Mouse (Mus musculus): ENCODE measurements around the gene Fbxw9. TPM values are rescaled to one million over a fixed set of nuclear protein-coding genes. Genes with fewer than 3 reads are reported as not detected.
"Not testable (repeated sequence)": the region's sequence is repeated elsewhere in the genome, so short reads cannot be mapped to it uniquely, and the experiment has no call there.

The Fbxw9 gene
- polyA plus RNA-seq, 1 experiment from 2014 or later = 50.8 TPM

- H3K4me3 ChIP-seq = no peak overlapping the region
- H3K27me3 ChIP-seq = no peaks in the 10 kb centered on the region
- H3K27ac ChIP-seq (replicated peaks) = no peak overlapping the region
- H3K4me1 ChIP-seq (replicated peaks) = peaks cover 35% of the 10 kb centered on the region
- no peaks in the 10 kb centered on the region for H3K9me3 ChIP-seq
- peaks cover 51% of the 10 kb centered on the region for H3K36me3 ChIP-seq
- WGBS = 81% methylated on average over 9 of the region's 9 CpGs
- no peak overlapping the region for H3K4me2 ChIP-seq
- ATAC-seq (ENCODE audit: low read depth) = no peak
- no peak overlapping the region for H3K9ac ChIP-seq
Measured at GRCm38 (mm10) chr8:85076001-85076400, 16.1 kb downstream of the Fbxw9 start.

GRCm38 (mm10) chr8:85076993-85077392 is 17.1 kb downstream of the Fbxw9 start:
- WGBS = 0% methylated on average over 2 of the region's 2 CpGs
- H3K4me3 ChIP-seq = no peak overlapping the region
- H3K27ac ChIP-seq (replicated peaks) = no peak overlapping the region
- H3K36me3 ChIP-seq = peaks cover 51% of the 10 kb centered on the region
- H3K9me3 ChIP-seq = no peaks in the 10 kb centered on the region
- ATAC-seq (ENCODE audit: low read depth) = no peak
- no peaks in the 10 kb centered on the region for H3K27me3 ChIP-seq
- no peak overlapping the region for H3K4me2 ChIP-seq
- peak overlapping the region; percentile 17; the same call in 1 of the 2 replicates for H3K9ac ChIP-seq
- peaks cover 41% of the 10 kb centered on the region for H3K4me1 ChIP-seq (replicated peaks)

GRCm38 (mm10) chr8:85080214-85080531 is 20.3 kb downstream of the Fbxw9 start:
- H3K4me3 ChIP-seq = peak overlapping the region; percentile 92
- 1% methylated on average over 25 of the region's 25 CpGs for WGBS
- ATAC-seq (ENCODE audit: low read depth) = no peak

DNA sequence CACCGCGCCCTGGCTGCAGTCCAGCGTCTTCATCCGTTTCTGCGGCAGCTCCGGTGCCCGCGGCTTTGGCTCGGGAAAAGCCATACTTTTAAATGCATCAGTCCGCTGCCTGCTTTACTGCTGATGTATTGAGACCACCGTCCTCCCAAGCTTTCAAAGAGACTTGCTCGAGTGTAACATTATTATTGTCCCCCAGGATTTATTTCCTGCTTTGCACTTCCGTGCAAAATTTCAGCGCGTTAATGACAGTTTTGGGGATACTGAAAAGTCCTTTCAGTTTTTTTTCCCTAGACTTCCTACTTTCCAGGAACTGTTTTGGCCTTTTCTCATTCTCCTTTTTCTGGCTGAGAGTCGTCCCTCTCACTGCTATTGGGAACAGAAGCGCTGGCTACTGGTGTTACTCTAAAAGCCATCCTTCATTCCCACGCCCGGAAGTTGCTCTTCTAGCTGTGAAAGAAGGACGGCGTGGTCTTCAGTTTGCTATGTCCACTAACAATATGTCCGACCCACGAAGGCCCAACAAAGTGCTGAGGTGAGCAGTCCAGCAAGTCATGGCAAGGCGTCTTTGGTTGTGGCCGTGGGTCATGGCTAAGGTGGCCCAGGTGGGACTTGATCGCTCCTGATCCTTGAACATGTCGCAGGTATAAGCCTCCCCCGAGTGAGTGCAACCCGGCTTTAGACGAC is 20.8 kb downstream of the Fbxw9 start, which contains the start of gene Wdr83os:
Wdr83os (plus strand) TSS at position 209 of the 684 bp plus-strand sequence.
- no peaks in the 10 kb centered on the region for H3K27me3 ChIP-seq
- WGBS = under 1% methylated on average over 30 of the region's 30 CpGs
- H3K4me1 ChIP-seq (replicated peaks) = peaks cover 47% of the 10 kb centered on the region
- H3K9me3 ChIP-seq = no peaks in the 10 kb centered on the region
- H3K4me3 ChIP-seq = peak within 1 kb of the TSS; percentile 92
- peak within 1 kb of the TSS; percentile 54 for H3K27ac ChIP-seq (replicated peaks)
- peak within 1 kb of the TSS; percentile 93 for H3K9ac ChIP-seq
- peak within 1 kb of the TSS; percentile 94 for H3K4me2 ChIP-seq
- H3K36me3 ChIP-seq = peaks cover 35% of the 10 kb centered on the region
- peak; percentile 25; the same call in 1 of the 2 replicates for ATAC-seq (ENCODE audit: low read depth)

More at GRCm38 (mm10) chr8:85080214-85080531, 20.3 kb downstream of the Fbxw9 start:
- peak overlapping the region; percentile 54 for H3K27ac ChIP-seq (replicated peaks)
- H3K4me2 ChIP-seq = peak overlapping the region; percentile 94
- H3K9ac ChIP-seq = peak overlapping the region; percentile 93
- H3K4me1 ChIP-seq (replicated peaks) = peaks cover 47% of the 10 kb centered on the region
- no peaks in the 10 kb centered on the region for H3K27me3 ChIP-seq
- peaks cover 35% of the 10 kb centered on the region for H3K36me3 ChIP-seq
- H3K9me3 ChIP-seq = no peaks in the 10 kb centered on the region

GRCm38 (mm10) chr8:85081216-85081555 is 21.3 kb downstream of the Fbxw9 start, which contains the start of gene Wdr83:
TSS of gene Wdr83 (minus strand) at chr8:85081306.
- WGBS = 2% methylated on average over 9 of the region's 9 CpGs

GRCm38 (mm10) chr8:85082169-85082568 is 22.3 kb downstream of the Fbxw9 start:
- 92% methylated on average over 4 of the region's 4 CpGs for WGBS
- peaks cover 47% of the 10 kb centered on the region for H3K4me1 ChIP-seq (replicated peaks)
- H3K9me3 ChIP-seq; ATAC-seq (ENCODE audit: low read depth); H3K4me2 ChIP-seq; H3K27ac ChIP-seq (replicated peaks); H3K27me3 ChIP-seq; H3K9ac ChIP-seq; H3K4me3 ChIP-seq: not testable (repeated sequence)
- peaks cover 30% of the 10 kb centered on the region for H3K36me3 ChIP-seq

More at GRCm38 (mm10) chr8:85081216-85081555, 21.3 kb downstream of the Fbxw9 start, which contains the start of gene Wdr83:
- H3K9me3 ChIP-seq = no peaks in the 10 kb centered on the region
- peak within 1 kb of the TSS; percentile 94 for H3K4me2 ChIP-seq
- H3K9ac ChIP-seq = peak within 1 kb of the TSS; percentile 93
- peaks cover 47% of the 10 kb centered on the region for H3K4me1 ChIP-seq (replicated peaks)
- ATAC-seq (ENCODE audit: low read depth) = peak; percentile 24
- peaks cover 30% of the 10 kb centered on the region for H3K36me3 ChIP-seq
- peak within 1 kb of the TSS; percentile 92 for H3K4me3 ChIP-seq
- H3K27ac ChIP-seq (replicated peaks) = peak within 1 kb of the TSS; percentile 54
- no peaks in the 10 kb centered on the region for H3K27me3 ChIP-seq

- H3K4me3 ChIP-seq = peak within 1 kb of the TSS; percentile 63
- WGBS = under 1% methylated on average over 30 of the region's 30 CpGs
- peak; percentile 75 for ATAC-seq (ENCODE audit: low read depth)
- peaks cover 33% of the 10 kb centered on the region for H3K36me3 ChIP-seq
- peaks cover 47% of the 10 kb centered on the region for H3K4me1 ChIP-seq (replicated peaks)
- H3K4me2 ChIP-seq = peak within 1 kb of the TSS; percentile 89
- H3K9me3 ChIP-seq = no peaks in the 10 kb centered on the region
- H3K9ac ChIP-seq = peak within 1 kb of the TSS; percentile 83
- H3K27me3 ChIP-seq = no peaks in the 10 kb centered on the region
- no peak within 1 kb of the TSS for H3K27ac ChIP-seq (replicated peaks)
Measured at GRCm38 (mm10) chr8:85083108-85083813, 23.4 kb downstream of the Fbxw9 start, which contains the start of gene Man2b1. TSS of gene Man2b1 (plus strand) at chr8:85083270.

GRCm38 (mm10) chr8:85084633-85085032 is 24.8 kb downstream of the Fbxw9 start:
- Histone ChIP-seq H3K9ac (no peak overlapping the region; the same call in 1 of the 2 replicates), H3K27ac (replicated peaks) (no peak overlapping the region), H3K4me2 (0 out of 2 replicates have a peak overlapping the region, but pooled peaks have one; percentile 5), H3K4me3 (no peak overlapping the region), H3K4me1 (replicated peaks) (peaks cover 38% of the 10 kb centered on the region), H3K27me3 (no peaks in the 10 kb centered on the region), H3K36me3 (peaks cover 36% of the 10 kb centered on the region), H3K9me3 (no peaks in the 10 kb centered on the region)
- ATAC-seq (ENCODE audit: low read depth) = no peak
- 90% methylated on average over 8 of the region's 8 CpGs for WGBS

DNA sequence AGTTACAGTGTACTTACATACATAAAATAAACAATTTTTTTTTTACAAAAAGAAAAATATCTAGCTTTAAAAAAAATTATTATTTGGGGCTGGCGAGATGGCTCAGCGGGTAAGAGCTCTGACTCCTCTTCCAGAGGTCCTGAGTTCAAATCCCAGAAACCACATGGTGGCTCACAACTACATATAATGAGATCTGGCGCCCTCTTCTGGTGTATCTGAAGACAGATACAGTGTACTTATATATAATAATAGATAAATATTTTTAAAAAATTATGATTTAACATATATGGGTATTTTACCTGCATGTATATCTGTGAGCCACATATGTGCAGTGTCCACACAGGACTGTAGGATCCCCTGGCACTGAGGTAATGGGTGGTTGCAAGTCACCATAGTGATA is 26.4 kb downstream of the Fbxw9 start:
- H3K4me2 ChIP-seq = no peak overlapping the region
- no peaks in the 10 kb centered on the region for H3K9me3 ChIP-seq
- H3K36me3 ChIP-seq = peaks cover 36% of the 10 kb centered on the region
- no peak overlapping the region for H3K27ac ChIP-seq (replicated peaks)
- WGBS = 81% methylated on average over 3 of the region's 3 CpGs
- H3K4me1 ChIP-seq (replicated peaks) = peaks cover 30% of the 10 kb centered on the region
- H3K27me3 ChIP-seq = no peaks in the 10 kb centered on the region
- no peak overlapping the region for H3K9ac ChIP-seq
- no peak overlapping the region for H3K4me3 ChIP-seq
- no peak for ATAC-seq (ENCODE audit: low read depth)

- 83% methylated on average over 2 of the region's 2 CpGs for WGBS
- H3K4me3 ChIP-seq = no peak overlapping the region
- H3K27ac ChIP-seq (replicated peaks) = no peak overlapping the region
- H3K4me1 ChIP-seq (replicated peaks) = peaks cover 6% of the 10 kb centered on the region
- ATAC-seq (ENCODE audit: low read depth) = no peak
- no peak overlapping the region for H3K4me2 ChIP-seq
- no peaks in the 10 kb centered on the region for H3K9me3 ChIP-seq
- H3K27me3 ChIP-seq = no peaks in the 10 kb centered on the region
- H3K9ac ChIP-seq = no peak overlapping the region
- peaks cover 42% of the 10 kb centered on the region for H3K36me3 ChIP-seq
Measured at GRCm38 (mm10) chr8:85088771-85089170, 28.9 kb downstream of the Fbxw9 start.

GRCm38 (mm10) chr8:85090856-85091255 is 31.0 kb downstream of the Fbxw9 start:
- Histone ChIP-seq H3K9ac (no peak overlapping the region), H3K27ac (replicated peaks) (no peak overlapping the region), H3K9me3 (no peaks in the 10 kb centered on the region), H3K36me3 (peaks cover 53% of the 10 kb centered on the region), H3K4me1 (replicated peaks) (no peaks in the 10 kb centered on the region), H3K27me3 (no peaks in the 10 kb centered on the region), H3K4me2 (no peak overlapping the region), H3K4me3 (no peak overlapping the region)
- ATAC-seq (ENCODE audit: low read depth) = no peak
- 91% methylated on average over 11 of the region's 11 CpGs for WGBS

GRCm38 (mm10) chr8:85091526-85092090 is 31.8 kb downstream of the Fbxw9 start:
- Histone ChIP-seq H3K4me3 (no peak overlapping the region), H3K4me1 (replicated peaks) (no peaks in the 10 kb centered on the region), H3K9me3 (no peaks in the 10 kb centered on the region), H3K36me3 (peaks cover 59% of the 10 kb centered on the region), H3K27me3 (no peaks in the 10 kb centered on the region), H3K27ac (replicated peaks) (no peak overlapping the region), H3K4me2 (no peak overlapping the region), H3K9ac (no peak overlapping the region)
- ATAC-seq (ENCODE audit: low read depth) = no peak
- 32% methylated on average over 21 of the region's 21 CpGs for WGBS
